Mouse (Mus musculus) heart, embryonic 16.5 days (tissue): Measurements from ENCODE around the gene Zbtb18. TPM values are rescaled to one million over a fixed set of nuclear protein-coding genes. Genes with fewer than 3 reads are reported as not detected.

Experiments
- ATAC-seq: fragments of 200-750 bp; cut with Nextera tagmentation; replicated peaks from 2 replicates; pipeline ENCODE4 v1.8.0; 2017; ENCODE audit warnings: moderate number of reproducible peaks; ENCODE audit not compliant: insufficient read depth, low FRiP score; ENCODE audit errors: extremely low read depth
- H3K27ac ChIP-seq: fragments of 300-500 bp; sonication (generic); 2 replicates; pipeline ENCODE4 v1.5.1; 2014; ENCODE audit warnings: mild to moderate bottlenecking, low read length, control low read depth, moderate library complexity
- H3K27me3 ChIP-seq: fragments of 300-500 bp; sonication (generic); 2 replicates; pipeline ENCODE4 v1.6.1; 2014; ENCODE audit warnings: low read length, mixed read lengths; ENCODE audit not compliant: control insufficient read depth, insufficient read depth
- H3K36me3 ChIP-seq: fragments of 300-500 bp; sonication (generic); 2 replicates; pipeline ENCODE4 v1.6.1; 2014; ENCODE audit not compliant: control insufficient read depth, insufficient read depth
- H3K4me1 ChIP-seq: fragments of 300-500 bp; sonication (generic); 2 replicates; pipeline ENCODE4 v1.6.1; 2014; ENCODE audit warnings: low read length, mixed read lengths; ENCODE audit not compliant: control insufficient read depth, insufficient read depth
- H3K4me2 ChIP-seq: fragments of 300-500 bp; sonication (generic); 2 replicates; pipeline ENCODE4 v1.6.1; 2014; ENCODE audit warnings: low read depth, mild to moderate bottlenecking, control low read depth, low read length
- H3K4me3 ChIP-seq: fragments of 300-500 bp; sonication (generic); 2 replicates; pipeline ENCODE4 v1.5.1; 2014; ENCODE audit warnings: mild to moderate bottlenecking, control low read depth, low read length
- H3K9ac ChIP-seq: fragments of 300-500 bp; sonication (generic); 2 replicates; pipeline ENCODE4 v1.6.1; 2014; ENCODE audit warnings: low read length, control low read depth
- H3K9me3 ChIP-seq: fragments of 300-500 bp; sonication (generic); replicated peaks from 2 replicates; pipeline ENCODE4 v1.6.1; 2016; ENCODE audit warnings: low read length; ENCODE audit not compliant: control insufficient read depth
- WGBS: fragments of 180-500 bp; shearing (Covaris S2); extraction: QIAGEN DNeasy Blood & Tissue Kit; methylation state at CpG from one replicate; pipeline ENCODE4 v1.1.7; 2014; 5-methylcytosine and 5-hydroxymethylcytosine counted together
- polyA plus RNA-seq: library from polyadenylated mRNA; unstranded; fragments of >200 nt; fragmentation: Nextera tagmentation; extraction: Ambion mirVana; gene quantifications from 2 replicates; pipeline ENCODE4 v1.2.1, GENCODE M21; 2015

The Zbtb18 gene
- polyA plus RNA-seq, 1 experiment from 2014 or later: 1.2 TPM

DNA sequence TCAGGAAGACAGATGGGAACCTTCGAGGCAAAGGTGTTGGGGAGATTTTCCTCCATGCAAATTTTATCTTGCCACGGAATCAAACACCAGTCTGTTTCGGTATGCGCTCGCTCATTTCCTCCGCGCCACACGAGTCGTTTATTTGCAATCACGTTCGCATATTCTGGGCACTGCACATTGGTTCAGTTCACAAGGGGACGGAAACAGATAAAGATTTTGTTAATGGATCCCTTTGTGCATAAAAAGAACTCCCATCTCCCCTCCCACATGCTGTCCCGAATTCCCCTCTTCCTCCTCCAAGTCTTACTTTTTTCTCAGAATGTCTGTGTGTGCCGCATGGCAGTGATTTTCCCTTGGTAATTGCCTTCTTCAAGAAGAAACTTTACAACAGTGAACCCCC is 13.8 kb upstream of the Zbtb18 start:
- H3K27ac ChIP-seq: no peak overlapping the region
- no peak for ATAC-seq
- no peak overlapping the region for H3K9ac ChIP-seq
- no peaks in the 10 kb centered on the region for H3K9me3 ChIP-seq
- H3K4me2 ChIP-seq: no peak overlapping the region
- no peaks in the 10 kb centered on the region for H3K27me3 ChIP-seq
- 63% methylated on average over 14 of the region's 14 CpGs for WGBS
- H3K4me1 ChIP-seq: no peaks in the 10 kb centered on the region
- H3K4me3 ChIP-seq: no peak overlapping the region
- no peaks in the 10 kb centered on the region for H3K36me3 ChIP-seq

DNA sequence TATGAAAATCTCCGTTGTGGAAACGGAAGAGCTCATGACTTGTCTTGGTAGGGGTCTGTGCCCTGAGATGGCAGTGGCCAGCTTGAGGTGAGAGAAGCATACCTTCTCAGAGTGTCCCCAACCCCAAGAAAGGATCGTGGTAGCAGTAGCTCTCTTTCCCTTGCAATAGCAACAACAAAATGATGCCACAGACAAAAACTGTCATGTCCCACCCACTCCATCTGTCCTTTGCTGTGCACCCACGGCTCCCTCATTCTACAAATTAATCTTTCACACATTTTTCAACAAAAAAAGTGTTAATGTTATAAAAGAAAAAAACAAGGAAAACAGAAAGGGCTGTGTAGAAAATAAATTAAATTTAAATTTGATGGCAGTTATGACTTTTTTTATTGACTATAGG is 13.1 kb upstream of the Zbtb18 start:
- H3K9me3 ChIP-seq: no peaks in the 10 kb centered on the region
- H3K36me3 ChIP-seq: no peaks in the 10 kb centered on the region
- H3K4me2 ChIP-seq: no peak overlapping the region
- H3K27ac ChIP-seq: no peak overlapping the region
- H3K4me1 ChIP-seq: no peaks in the 10 kb centered on the region
- H3K27me3 ChIP-seq: no peaks in the 10 kb centered on the region
- no peak for ATAC-seq
- 65% methylated on average over 4 of the region's 4 CpGs for WGBS
- H3K4me3 ChIP-seq: no peak overlapping the region
- H3K9ac ChIP-seq: no peak overlapping the region

DNA sequence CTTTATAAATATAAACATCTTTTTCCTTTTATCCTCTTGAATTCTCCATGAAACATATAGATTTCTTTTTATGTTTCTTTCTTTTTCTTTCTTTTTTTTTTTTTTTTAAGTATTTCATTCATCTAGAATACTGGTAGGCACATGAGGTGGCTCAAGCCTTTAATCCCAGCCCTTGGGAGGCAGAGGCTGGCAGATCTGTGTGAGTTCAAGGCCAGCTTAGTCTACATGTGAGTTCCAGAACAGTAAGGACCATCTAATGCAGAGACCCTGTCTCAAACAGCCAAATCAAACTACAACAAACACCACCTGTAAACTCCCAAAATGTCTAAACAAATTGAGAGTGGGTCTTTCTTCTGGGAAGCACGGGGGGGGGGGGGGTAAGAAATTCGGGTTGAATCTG is 1.7 kb upstream of the Zbtb18 start:
- Histone ChIP-seq H3K36me3 (no peaks in the 10 kb centered on the region), H3K4me3 (no peak overlapping the region; the same call in 1 of the 2 replicates), H3K9ac (0 out of 2 replicates have a peak overlapping the region, but pooled peaks have one; percentile 33), H3K27me3 (no peaks in the 10 kb centered on the region), H3K27ac (no peak overlapping the region), H3K4me2 (peak overlapping the region; percentile 83), H3K4me1 (peaks cover 15% of the 10 kb centered on the region), H3K9me3 (no peaks in the 10 kb centered on the region)
- ATAC-seq: no peak
- 25% methylated on average over 1 of the region's 2 CpGs for WGBS

DNA sequence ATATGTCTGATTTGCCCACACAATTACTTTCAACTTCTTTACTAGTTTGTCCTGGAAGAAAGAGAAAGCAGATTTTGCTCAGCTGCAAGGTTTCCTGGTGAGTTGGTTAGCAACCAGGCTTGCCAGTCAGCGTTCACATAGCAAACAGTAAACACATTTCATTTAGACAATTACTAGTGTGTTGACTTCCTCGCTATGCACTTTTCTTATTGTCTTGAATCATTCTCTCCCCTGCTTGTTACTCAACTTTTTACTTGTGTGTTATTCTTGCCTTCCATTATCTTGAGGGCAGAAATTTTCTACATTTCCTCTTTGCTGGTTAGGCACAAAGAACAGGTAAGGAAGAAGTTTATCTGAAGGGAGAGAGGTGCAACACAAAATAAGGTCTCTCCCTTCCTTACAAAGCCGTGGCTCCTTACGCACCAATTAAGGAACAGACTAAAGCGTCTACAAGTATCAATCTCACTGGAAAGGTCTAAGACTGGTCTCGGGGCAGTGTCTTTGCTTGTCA is 1.1 kb upstream of the Zbtb18 start:
- Histone ChIP-seq H3K4me3 (peak overlapping the region; percentile 62), H3K27ac (peak overlapping the region; percentile 92), H3K36me3 (no peaks in the 10 kb centered on the region), H3K27me3 (no peaks in the 10 kb centered on the region), H3K4me2 (peak overlapping the region; percentile 83), H3K9ac (peak overlapping the region; percentile 72), H3K9me3 (no peaks in the 10 kb centered on the region), H3K4me1 (peaks cover 20% of the 10 kb centered on the region)
- 2% methylated on average over 6 of the region's 6 CpGs for WGBS
- no peak for ATAC-seq

GRCm38 (mm10) chr1:177441492-177442195 is 507 bp upstream of the Zbtb18 start:
- Histone ChIP-seq H3K4me1 (peaks cover 20% of the 10 kb centered on the region), H3K9me3 (no peaks in the 10 kb centered on the region), H3K4me3 (peak overlapping the region; percentile 82), H3K36me3 (no peaks in the 10 kb centered on the region), H3K4me2 (peak overlapping the region; percentile 83), H3K27ac (peak overlapping the region; percentile 92), H3K9ac (peak overlapping the region; percentile 72), H3K27me3 (no peaks in the 10 kb centered on the region)
- ATAC-seq: peak; percentile 98
- under 1% methylated on average over 78 of the region's 87 CpGs for WGBS

DNA sequence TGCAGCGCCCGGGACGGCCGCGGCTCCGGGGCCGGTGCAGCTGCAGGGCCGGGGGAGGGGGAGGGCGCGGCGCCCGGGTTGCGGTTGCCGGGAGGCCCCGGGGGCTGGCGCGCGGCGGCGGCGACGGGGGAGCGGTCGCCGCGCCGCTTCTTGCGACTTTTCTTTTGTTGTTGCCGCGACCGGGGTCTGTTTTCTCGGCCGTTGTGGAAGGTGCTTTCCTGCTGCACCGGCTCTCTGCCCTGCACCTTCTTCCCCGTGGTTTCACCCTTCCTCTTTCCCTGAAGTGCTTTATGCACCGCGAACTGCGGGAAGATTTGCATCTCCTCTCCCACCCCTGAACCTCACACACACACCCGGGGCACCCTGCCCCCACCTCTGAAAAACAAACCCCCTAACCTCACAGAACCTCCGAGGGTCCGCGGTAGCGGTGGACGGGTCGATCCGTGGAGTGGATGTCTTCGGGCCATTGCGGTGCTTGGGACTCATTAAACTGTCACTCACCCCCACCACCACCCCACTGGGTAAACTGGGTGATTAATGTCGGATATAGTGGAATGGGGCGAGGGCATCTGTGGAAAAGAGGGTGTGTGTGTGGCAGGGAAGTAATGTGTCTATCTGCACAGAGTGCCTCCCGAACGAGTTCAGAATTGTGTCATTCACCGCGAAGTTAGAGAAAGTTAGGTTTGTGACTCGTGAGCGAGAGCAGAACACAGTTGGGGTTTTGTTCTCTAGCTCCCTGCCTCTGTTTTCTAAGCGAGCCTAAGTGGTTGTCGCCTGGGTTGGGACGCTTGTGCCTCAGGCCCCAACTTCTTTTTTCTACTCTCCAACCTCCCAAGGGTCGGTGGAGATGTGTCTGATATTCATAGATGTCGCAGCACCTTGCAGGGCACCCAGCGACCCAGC is 921 bp downstream of the Zbtb18 start:
- no peak for ATAC-seq
- H3K36me3 ChIP-seq: peaks cover 8% of the 10 kb centered on the region
- under 1% methylated on average over 51 of the region's 62 CpGs for WGBS
- peaks cover 22% of the 10 kb centered on the region for H3K4me1 ChIP-seq
- H3K9ac ChIP-seq: peak overlapping the region; percentile 90
- peak overlapping the region; percentile 93 for H3K27ac ChIP-seq
- no peaks in the 10 kb centered on the region for H3K27me3 ChIP-seq
- H3K9me3 ChIP-seq: no peaks in the 10 kb centered on the region
- peak overlapping the region; percentile 96 for H3K4me2 ChIP-seq
- H3K4me3 ChIP-seq: peak overlapping the region; percentile 82

- Histone ChIP-seq H3K9ac (peak overlapping the region; percentile 90), H3K36me3 (peaks cover 12% of the 10 kb centered on the region), H3K9me3 (no peaks in the 10 kb centered on the region), H3K4me1 (peaks cover 22% of the 10 kb centered on the region), H3K27me3 (no peaks in the 10 kb centered on the region), H3K4me3 (peak overlapping the region; percentile 82), H3K27ac (no peak overlapping the region; the same call in 1 of the 2 replicates), H3K4me2 (peak overlapping the region; percentile 96)
- WGBS: 36% methylated on average over 9 of the region's 9 CpGs
- no peak for ATAC-seq
Measured at GRCm38 (mm10) chr1:177443724-177444482, 1.8 kb downstream of the Zbtb18 start.

DNA sequence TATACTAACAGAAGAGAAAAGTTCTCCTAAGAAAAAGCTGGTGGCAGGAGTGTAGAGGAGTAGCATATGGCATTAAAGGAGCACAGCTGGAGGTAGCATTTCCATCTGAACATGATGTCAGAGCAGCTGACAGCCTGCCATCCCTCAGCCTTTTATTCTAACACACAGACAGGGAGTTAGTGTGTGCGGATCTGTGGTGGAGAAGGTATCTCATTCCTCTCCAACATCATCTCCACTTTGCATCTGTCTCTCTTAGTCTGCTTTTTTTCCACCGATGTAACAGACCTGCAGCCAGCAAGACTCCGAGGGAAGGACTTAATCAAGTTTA is 2.3 kb downstream of the Zbtb18 start:
- no peak overlapping the region for H3K9ac ChIP-seq
- H3K4me1 ChIP-seq: peaks cover 22% of the 10 kb centered on the region
- no peak for ATAC-seq
- WGBS: 43% methylated on average over 3 of the region's 3 CpGs
- H3K27me3 ChIP-seq: no peaks in the 10 kb centered on the region
- H3K4me3 ChIP-seq: no peak overlapping the region
- H3K4me2 ChIP-seq: peak overlapping the region; percentile 96
- H3K9me3 ChIP-seq: no peaks in the 10 kb centered on the region
- no peak overlapping the region for H3K27ac ChIP-seq
- H3K36me3 ChIP-seq: peaks cover 12% of the 10 kb centered on the region
